Mouse (Mus musculus) forebrain, postnatal 0 days (tissue): ENCODE data around the gene Csf2rb. TPM values are rescaled to one million over a fixed set of nuclear protein-coding genes. Genes with fewer than 3 reads are reported as not detected.

Source experiments
- ATAC-seq: fragments of 200-750 bp; cut with Nextera tagmentation; 2 replicates; pipeline ENCODE4 v1.8.0; 2017; ENCODE audit warnings: mild to moderate bottlenecking, moderate library complexity
- DNase-seq: peaks from one replicate; pipeline ENCODE4 v3.0.0-alpha.2; 2015
- H3K27ac ChIP-seq: fragments of 300-500 bp; sonication (generic); 2 replicates; pipeline ENCODE4 v1.5.1; 2014; ENCODE audit warnings: low read depth, mild to moderate bottlenecking, antibody characterized with exemption, low read length, moderate library complexity, mixed read lengths
- H3K27me3 ChIP-seq: fragments of 300-500 bp; sonication (generic); 2 replicates; pipeline ENCODE4 v1.6.1; 2014; ENCODE audit warnings: mild to moderate bottlenecking, low read length, mixed read lengths; ENCODE audit not compliant: insufficient read depth
- H3K36me3 ChIP-seq: fragments of 300-500 bp; sonication (generic); 2 replicates; pipeline ENCODE4 v1.6.1; 2014; ENCODE audit warnings: mild to moderate bottlenecking, moderate library complexity; ENCODE audit not compliant: insufficient read depth
- H3K4me1 ChIP-seq: fragments of 300-500 bp; sonication (generic); 2 replicates; pipeline ENCODE4 v1.6.1; 2014; ENCODE audit warnings: antibody characterized with exemption; ENCODE audit not compliant: insufficient read depth
- H3K4me2 ChIP-seq: fragments of 300-500 bp; sonication (generic); 2 replicates; pipeline ENCODE4 v1.6.1; 2014; ENCODE audit warnings: low read depth, mild to moderate bottlenecking, moderate library complexity
- H3K4me3 ChIP-seq: fragments of 300-500 bp; sonication (generic); 2 replicates; pipeline ENCODE4 v1.5.1; 2014; ENCODE audit warnings: low read depth, low read length, mixed read lengths
- H3K9ac ChIP-seq: fragments of 300-500 bp; sonication (generic); 2 replicates; pipeline ENCODE4 v1.6.1; 2014; ENCODE audit warnings: mild to moderate bottlenecking
- H3K9me3 ChIP-seq: fragments of 300-500 bp; sonication (generic); 2 replicates; pipeline ENCODE4 v1.6.1; 2016; ENCODE audit warnings: low read length
- CTCF ChIP-seq: sonication (generic); IDR thresholded peaks from 2 replicates; pipeline ENCODE4 v1.5.1; 2016; ENCODE audit warnings: antibody characterized with exemption, control low read depth, low read depth
- WGBS: fragments of 180-500 bp; shearing (Covaris S2); extraction: QIAGEN DNeasy Blood & Tissue Kit; methylation state at CpG from one replicate; pipeline ENCODE4 v1.1.7; 2014; 5-methylcytosine and 5-hydroxymethylcytosine counted together
- polyA plus RNA-seq: library from polyadenylated mRNA; unstranded; fragments of >200 nt; fragmentation: Nextera tagmentation; extraction: Ambion mirVana; gene quantifications from 2 replicates; pipeline ENCODE4 v1.2.1, GENCODE M21; 2015
- total RNA-seq: library from RNA; depleted of rRNA; stranded (reverse); fragments of >200 nt; gene quantifications from 2 replicates; pipeline ENCODE4 v1.2.3, GENCODE M21; 2014

Csf2rb gene
- total and polyA plus RNA-seq, 2 experiments from 2014 or later, result 0.74 to 1.00 TPM

- Histone ChIP-seq H3K9me3 (no peaks in the 10 kb centered on the region), H3K9ac (no peak overlapping the region), H3K27me3 (no peaks in the 10 kb centered on the region), H3K4me3 (no peak overlapping the region), H3K36me3 (no peaks in the 10 kb centered on the region), H3K27ac (no peak overlapping the region), H3K4me2 (no peak overlapping the region), H3K4me1 (no peaks in the 10 kb centered on the region)
- ATAC-seq (peak; percentile 6; the same call in 1 of the 2 replicates), DNase-seq (peak; percentile 56)
- 11% methylated on average over 8 of the region's 8 CpGs for WGBS
- TF ChIP-seq CTCF, result peak; percentile 70
Measured at GRCm38 (mm10) chr15:78368926-78369346, 43.4 kb downstream of the Csf2rb start.

- Histone ChIP-seq H3K4me1 (no peaks in the 10 kb centered on the region), H3K9ac (no peak overlapping the region), H3K27ac (no peak overlapping the region), H3K4me3 (no peak overlapping the region), H3K36me3 (no peaks in the 10 kb centered on the region), H3K4me2 (no peak overlapping the region), H3K27me3 (no peaks in the 10 kb centered on the region), H3K9me3 (no peaks in the 10 kb centered on the region)
- peak; percentile 86 for ATAC-seq
- DNase-seq, result peak; percentile 30
- 0% methylated on average over 1 of the region's 1 CpGs for WGBS
- no peak for TF ChIP-seq CTCF
Measured at GRCm38 (mm10) chr15:78369641-78370040, 44.1 kb downstream of the Csf2rb start.

- no peaks in the 10 kb centered on the region for H3K9me3 ChIP-seq
- H3K36me3 ChIP-seq, result no peaks in the 10 kb centered on the region
- H3K27me3 ChIP-seq, result no peaks in the 10 kb centered on the region
- no peaks in the 10 kb centered on the region for H3K4me1 ChIP-seq
- no peak overlapping the region for H3K27ac ChIP-seq
- no peak for TF ChIP-seq CTCF
- no peak for DNase-seq
- 81% methylated on average over 3 of the region's 3 CpGs for WGBS
- no peak for ATAC-seq
- no peak overlapping the region for H3K4me2 ChIP-seq
- H3K4me3 ChIP-seq, result no peak overlapping the region
- H3K9ac ChIP-seq, result no peak overlapping the region
Measured at GRCm38 (mm10) chr15:78372796-78373195, 47.2 kb downstream of the Csf2rb start.

GRCm38 (mm10) chr15:78374204-78374603, 48.7 kb downstream of the Csf2rb start:
- H3K4me2 ChIP-seq, result no peak overlapping the region
- no peak for TF ChIP-seq CTCF
- no peaks in the 10 kb centered on the region for H3K4me1 ChIP-seq
- no peaks in the 10 kb centered on the region for H3K27me3 ChIP-seq
- H3K9ac ChIP-seq, result no peak overlapping the region
- no peaks in the 10 kb centered on the region for H3K9me3 ChIP-seq
- ATAC-seq (no peak), DNase-seq (peak; percentile 25)
- no peaks in the 10 kb centered on the region for H3K36me3 ChIP-seq
- no peak overlapping the region for H3K4me3 ChIP-seq
- 37% methylated on average over 3 of the region's 3 CpGs for WGBS
- H3K27ac ChIP-seq, result no peak overlapping the region

GRCm38 (mm10) chr15:78377859-78378258, 52.3 kb downstream of the Csf2rb start:
- DNase-seq (no peak), ATAC-seq (no peak)
- no peak for TF ChIP-seq CTCF
- Histone ChIP-seq H3K27ac (no peak overlapping the region), H3K4me1 (no peaks in the 10 kb centered on the region), H3K9ac (no peak overlapping the region), H3K27me3 (no peaks in the 10 kb centered on the region), H3K4me2 (no peak overlapping the region), H3K36me3 (no peaks in the 10 kb centered on the region), H3K4me3 (no peak overlapping the region), H3K9me3 (no peaks in the 10 kb centered on the region)
- WGBS, result 89% methylated on average over 10 of the region's 10 CpGs

GRCm38 (mm10) chr15:78378556-78378955, 53.0 kb downstream of the Csf2rb start:
- Histone ChIP-seq H3K9ac (no peak overlapping the region), H3K4me1 (no peaks in the 10 kb centered on the region), H3K4me2 (no peak overlapping the region), H3K36me3 (no peaks in the 10 kb centered on the region), H3K9me3 (no peaks in the 10 kb centered on the region), H3K27me3 (no peaks in the 10 kb centered on the region), H3K27ac (no peak overlapping the region), H3K4me3 (no peak overlapping the region)
- ATAC-seq (no peak), DNase-seq (no peak)
- TF ChIP-seq CTCF, result no peak
- WGBS, result 90% methylated on average over 10 of the region's 10 CpGs

GRCm38 (mm10) chr15:78380208-78380607, 54.7 kb downstream of the Csf2rb start:
- Histone ChIP-seq H3K4me2 (no peak overlapping the region), H3K27ac (no peak overlapping the region), H3K36me3 (no peaks in the 10 kb centered on the region), H3K9me3 (no peaks in the 10 kb centered on the region), H3K4me1 (no peaks in the 10 kb centered on the region), H3K27me3 (no peaks in the 10 kb centered on the region), H3K9ac (no peak overlapping the region), H3K4me3 (no peak overlapping the region)
- ATAC-seq, result no peak
- no peak for DNase-seq
- WGBS, result 50% methylated on average over 2 of the region's 2 CpGs
- TF ChIP-seq CTCF, result no peak

- peak; percentile 35 for DNase-seq
Measured at GRCm38 (mm10) chr15:78380741-78381140, 55.2 kb downstream of the Csf2rb start.

More at GRCm38 (mm10) chr15:78380741-78381140, 55.2 kb downstream of the Csf2rb start:
- Histone ChIP-seq H3K9ac (no peak overlapping the region), H3K9me3 (no peaks in the 10 kb centered on the region), H3K4me3 (no peak overlapping the region), H3K27ac (no peak overlapping the region), H3K4me1 (no peaks in the 10 kb centered on the region), H3K27me3 (no peaks in the 10 kb centered on the region), H3K36me3 (no peaks in the 10 kb centered on the region), H3K4me2 (no peak overlapping the region)
- ATAC-seq, result no peak
- TF ChIP-seq CTCF, result no peak
- WGBS, result 25% methylated on average over 4 of the region's 4 CpGs
